Mouse (Mus musculus): ENCODE measurements around the gene Spon2. TPM values are rescaled to one million over a fixed set of nuclear protein-coding genes. Genes with fewer than 3 reads are reported as not detected.

The Spon2 gene
- polyA plus RNA-seq, 1 experiment from 2014 or later, result 21.7 TPM

DNA sequence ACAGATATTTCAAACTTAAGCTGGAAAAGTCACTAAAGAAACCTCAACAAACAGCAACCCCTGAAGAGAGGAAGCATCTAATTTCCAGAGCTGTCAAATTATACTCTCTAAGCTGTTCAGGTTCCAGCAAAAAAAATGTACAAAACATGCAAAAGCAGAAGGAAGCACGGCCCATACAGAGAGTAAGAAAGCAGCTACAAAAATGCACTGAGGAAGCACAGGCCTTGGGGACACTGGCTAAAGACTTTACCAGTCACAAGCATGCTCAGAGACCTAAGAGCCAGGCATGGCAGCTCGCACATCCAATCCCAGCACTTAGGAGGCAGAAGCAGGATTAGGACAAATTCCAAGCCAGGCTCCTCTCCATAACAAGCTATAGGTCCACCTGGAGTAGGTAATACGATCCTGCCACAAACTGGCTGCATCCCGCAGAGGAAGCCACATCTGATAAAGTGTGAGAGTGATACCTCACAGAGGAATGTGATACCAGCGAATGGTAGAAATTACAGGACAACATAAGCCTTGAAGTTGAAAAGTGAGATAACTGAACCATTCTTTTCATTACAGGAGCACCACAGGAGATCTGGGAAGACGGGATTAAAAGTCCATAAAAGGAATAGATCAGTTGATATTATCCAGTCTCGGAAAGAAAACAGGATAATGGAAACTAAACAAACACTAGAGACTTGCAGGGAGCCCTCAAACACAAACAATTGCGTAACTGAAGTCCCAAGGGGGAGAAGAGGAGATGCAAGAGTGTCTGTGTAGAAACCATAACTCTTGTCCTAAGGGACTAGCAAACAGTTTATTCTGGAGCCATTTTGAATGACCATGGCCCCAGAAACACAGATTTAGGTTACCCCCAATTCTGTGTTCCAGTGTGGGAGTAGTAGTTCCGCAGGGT lies 4.8 kb upstream of the Spon2 start:
- H3K27ac ChIP-seq (replicated peaks; ENCODE audit: low read depth, low read length), result no peak overlapping the region
- DNase-seq (ENCODE audit: low spot score) (no peak), ATAC-seq (ENCODE audit: low read depth) (peak; percentile 30; the same call in 1 of the 2 replicates)
- no peak overlapping the region for H3K9ac ChIP-seq (ENCODE audit: low read depth, low read length)
- H3K36me3 ChIP-seq (ENCODE audit: control insufficient read depth, insufficient read depth, low read length), result no peaks in the 10 kb centered on the region
- WGBS, result 32% methylated on average over 9 of the region's 9 CpGs
- H3K4me3 ChIP-seq (ENCODE audit: low read depth, low read length), result no peak overlapping the region
- no peaks in the 10 kb centered on the region for H3K27me3 ChIP-seq (replicated peaks; ENCODE audit: control insufficient read depth, insufficient read depth, low read length)
- H3K9me3 ChIP-seq (ENCODE audit: control insufficient read depth, low read length), result no peaks in the 10 kb centered on the region
- H3K4me1 ChIP-seq (ENCODE audit: control insufficient read depth, insufficient read depth, low read length), result peaks cover 19% of the 10 kb centered on the region
- no peak overlapping the region for H3K4me2 ChIP-seq (ENCODE audit: low read depth, low read length)

DNA sequence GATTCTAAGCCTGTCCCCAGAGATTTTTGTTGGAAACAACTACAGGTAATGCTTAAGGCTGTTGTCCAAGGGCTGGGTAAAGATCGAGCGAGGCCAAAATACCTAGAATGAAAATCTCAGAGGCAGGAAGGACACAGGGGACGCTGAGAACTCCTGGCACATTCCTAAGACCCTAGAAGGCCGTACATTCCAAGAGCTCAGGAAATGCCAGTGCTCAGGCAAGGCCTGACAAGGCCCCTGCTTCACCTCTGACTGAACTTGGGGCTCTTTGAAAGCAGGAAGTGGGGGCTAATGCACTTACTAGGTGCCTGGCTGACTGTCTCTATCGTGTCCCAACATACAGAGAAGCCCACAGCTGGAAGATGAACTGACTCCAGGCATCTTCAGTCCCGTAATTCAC lies 4.1 kb upstream of the Spon2 start:
- DNase-seq (ENCODE audit: low spot score) (no peak), ATAC-seq (ENCODE audit: low read depth) (no peak)
- no peak overlapping the region for H3K4me2 ChIP-seq (ENCODE audit: low read depth, low read length)
- no peak overlapping the region for H3K9ac ChIP-seq (ENCODE audit: low read depth, low read length)
- no peak overlapping the region for H3K4me3 ChIP-seq (ENCODE audit: low read depth, low read length)
- WGBS, result 19% methylated on average over 6 of the region's 6 CpGs
- H3K36me3 ChIP-seq (ENCODE audit: control insufficient read depth, insufficient read depth, low read length), result no peaks in the 10 kb centered on the region
- H3K27me3 ChIP-seq (replicated peaks; ENCODE audit: control insufficient read depth, insufficient read depth, low read length), result no peaks in the 10 kb centered on the region
- H3K9me3 ChIP-seq (ENCODE audit: control insufficient read depth, low read length), result no peaks in the 10 kb centered on the region
- peaks cover 25% of the 10 kb centered on the region for H3K4me1 ChIP-seq (ENCODE audit: control insufficient read depth, insufficient read depth, low read length)
- H3K27ac ChIP-seq (replicated peaks; ENCODE audit: low read depth, low read length), result no peak overlapping the region

- WGBS, result 71% methylated on average over 10 of the region's 10 CpGs
- H3K36me3 ChIP-seq (ENCODE audit: control insufficient read depth, insufficient read depth, low read length), result no peaks in the 10 kb centered on the region
- H3K4me3 ChIP-seq (ENCODE audit: low read depth, low read length), result no peak overlapping the region
- no peak for DNase-seq (ENCODE audit: low spot score)
- ATAC-seq (ENCODE audit: low read depth), result no peak
- peaks cover 27% of the 10 kb centered on the region for H3K4me1 ChIP-seq (ENCODE audit: control insufficient read depth, insufficient read depth, low read length)
- H3K9ac ChIP-seq (ENCODE audit: low read depth, low read length), result no peak overlapping the region
- no peak overlapping the region for H3K4me2 ChIP-seq (ENCODE audit: low read depth, low read length)
- H3K27ac ChIP-seq (replicated peaks; ENCODE audit: low read depth, low read length), result no peak overlapping the region
- H3K9me3 ChIP-seq (ENCODE audit: control insufficient read depth, low read length), result no peaks in the 10 kb centered on the region
- no peaks in the 10 kb centered on the region for H3K27me3 ChIP-seq (replicated peaks; ENCODE audit: control insufficient read depth, insufficient read depth, low read length)
Measured at GRCm38 (mm10) chr5:33220350-33221044, 2.2 kb upstream of the Spon2 start.

- H3K27me3 ChIP-seq (replicated peaks; ENCODE audit: control insufficient read depth, insufficient read depth, low read length), result no peaks in the 10 kb centered on the region
- H3K4me1 ChIP-seq (ENCODE audit: control insufficient read depth, insufficient read depth, low read length), result peaks cover 27% of the 10 kb centered on the region
- no peak overlapping the region for H3K27ac ChIP-seq (replicated peaks; ENCODE audit: low read depth, low read length)
- H3K9ac ChIP-seq (ENCODE audit: low read depth, low read length), result no peak overlapping the region
- no peak for ATAC-seq (ENCODE audit: low read depth)
- no peak overlapping the region for H3K4me3 ChIP-seq (ENCODE audit: low read depth, low read length)
- no peak for DNase-seq (ENCODE audit: low spot score)
- no peak overlapping the region for H3K4me2 ChIP-seq (ENCODE audit: low read depth, low read length)
- WGBS, result 92% methylated on average over 4 of the region's 4 CpGs
- no peaks in the 10 kb centered on the region for H3K9me3 ChIP-seq (ENCODE audit: control insufficient read depth, low read length)
- no peaks in the 10 kb centered on the region for H3K36me3 ChIP-seq (ENCODE audit: control insufficient read depth, insufficient read depth, low read length)
Measured at GRCm38 (mm10) chr5:33219831-33220230, 1.6 kb upstream of the Spon2 start.

DNA sequence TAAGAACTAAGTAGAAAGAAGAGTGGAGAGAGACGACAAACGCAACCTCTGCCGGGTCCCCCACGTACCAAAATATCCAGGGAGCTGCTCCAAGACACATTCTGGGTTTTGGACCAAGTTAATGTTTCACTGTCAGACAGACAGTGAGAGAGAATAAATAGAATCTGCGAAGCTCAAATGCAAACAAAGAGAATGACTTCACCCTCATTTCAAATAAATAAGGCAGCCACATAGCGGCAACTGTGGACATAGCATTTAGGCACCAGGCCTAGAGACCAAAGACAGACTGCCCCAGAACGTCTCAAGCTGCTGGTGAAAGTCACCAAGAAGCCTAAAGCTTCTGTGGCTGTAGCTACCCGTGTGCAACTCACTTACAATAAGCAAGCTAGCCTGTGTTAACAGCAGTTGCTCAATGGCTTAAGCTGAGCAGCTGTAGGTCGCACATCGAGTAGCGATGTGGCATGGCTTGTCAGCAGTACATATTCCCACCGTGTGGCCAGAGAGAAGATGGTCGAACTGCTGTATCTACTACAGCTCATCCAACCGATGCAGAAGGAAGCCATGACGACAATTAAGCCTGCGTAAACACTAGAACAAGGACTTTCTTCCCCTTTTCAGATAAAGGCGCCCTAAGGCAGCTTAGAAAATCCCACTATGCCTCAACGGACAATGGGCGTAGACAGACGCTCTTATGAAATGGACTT lies 643 bp upstream of the Spon2 start:
- WGBS, result 72% methylated on average over 20 of the region's 20 CpGs
- H3K4me1 ChIP-seq (ENCODE audit: control insufficient read depth, insufficient read depth, low read length), result peaks cover 27% of the 10 kb centered on the region
- no peak overlapping the region for H3K4me3 ChIP-seq (ENCODE audit: low read depth, low read length)
- H3K9me3 ChIP-seq (ENCODE audit: control insufficient read depth, low read length), result no peaks in the 10 kb centered on the region
- no peaks in the 10 kb centered on the region for H3K27me3 ChIP-seq (replicated peaks; ENCODE audit: control insufficient read depth, insufficient read depth, low read length)
- H3K9ac ChIP-seq (ENCODE audit: low read depth, low read length), result no peak overlapping the region
- ATAC-seq (ENCODE audit: low read depth), result no peak
- H3K4me2 ChIP-seq (ENCODE audit: low read depth, low read length), result no peak overlapping the region
- H3K36me3 ChIP-seq (ENCODE audit: control insufficient read depth, insufficient read depth, low read length), result no peaks in the 10 kb centered on the region
- no peak overlapping the region; the same call in 1 of the 2 replicates for H3K27ac ChIP-seq (replicated peaks; ENCODE audit: low read depth, low read length)
- no peak for DNase-seq (ENCODE audit: low spot score)

- H3K27ac ChIP-seq (replicated peaks; ENCODE audit: low read depth, low read length), result no peak overlapping the region
- H3K9ac ChIP-seq (ENCODE audit: low read depth, low read length), result peak overlapping the region; percentile 17; the same call in 1 of the 2 replicates
- WGBS, result 71% methylated on average over 2 of the region's 3 CpGs
- peaks cover 24% of the 10 kb centered on the region for H3K4me1 ChIP-seq (ENCODE audit: control insufficient read depth, insufficient read depth, low read length)
- H3K4me3 ChIP-seq (ENCODE audit: low read depth, low read length), result no peak overlapping the region
- DNase-seq (ENCODE audit: low spot score) (no peak), ATAC-seq (ENCODE audit: low read depth) (no peak)
- no peaks in the 10 kb centered on the region for H3K27me3 ChIP-seq (replicated peaks; ENCODE audit: control insufficient read depth, insufficient read depth, low read length)
- no peaks in the 10 kb centered on the region for H3K36me3 ChIP-seq (ENCODE audit: control insufficient read depth, insufficient read depth, low read length)
- H3K4me2 ChIP-seq (ENCODE audit: low read depth, low read length), result peak overlapping the region; percentile 30
- H3K9me3 ChIP-seq (ENCODE audit: control insufficient read depth, low read length), result no peaks in the 10 kb centered on the region
Measured at GRCm38 (mm10) chr5:33217663-33218062, 592 bp downstream of the Spon2 start.

- no peak for DNase-seq (ENCODE audit: low spot score)
- Histone ChIP-seq H3K4me3 (ENCODE audit: low read depth, low read length) (no peak overlapping the region), H3K9me3 (ENCODE audit: control insufficient read depth, low read length) (no peaks in the 10 kb centered on the region), H3K4me2 (ENCODE audit: low read depth, low read length) (no peak overlapping the region), H3K36me3 (ENCODE audit: control insufficient read depth, insufficient read depth, low read length) (no peaks in the 10 kb centered on the region), H3K27me3 (replicated peaks; ENCODE audit: control insufficient read depth, insufficient read depth, low read length) (no peaks in the 10 kb centered on the region), H3K27ac (replicated peaks; ENCODE audit: low read depth, low read length) (no peak overlapping the region), H3K9ac (ENCODE audit: low read depth, low read length) (no peak overlapping the region), H3K4me1 (ENCODE audit: control insufficient read depth, insufficient read depth, low read length) (peaks cover 14% of the 10 kb centered on the region)
- ATAC-seq (ENCODE audit: low read depth), result no peak
- 60% methylated on average over 4 of the region's 4 CpGs for WGBS
Measured at GRCm38 (mm10) chr5:33214723-33215122, 3.5 kb downstream of the Spon2 start.

GRCm38 (mm10) chr5:33211254-33211653 lies 7.0 kb downstream of the Spon2 start:
- Histone ChIP-seq H3K9ac (ENCODE audit: low read depth, low read length) (no peak overlapping the region), H3K4me3 (ENCODE audit: low read depth, low read length) (no peak overlapping the region), H3K27me3 (replicated peaks; ENCODE audit: control insufficient read depth, insufficient read depth, low read length) (no peaks in the 10 kb centered on the region), H3K4me1 (ENCODE audit: control insufficient read depth, insufficient read depth, low read length) (no peaks in the 10 kb centered on the region), H3K27ac (replicated peaks; ENCODE audit: low read depth, low read length) (no peak overlapping the region), H3K4me2 (ENCODE audit: low read depth, low read length) (no peak overlapping the region), H3K9me3 (ENCODE audit: control insufficient read depth, low read length) (no peaks in the 10 kb centered on the region), H3K36me3 (ENCODE audit: control insufficient read depth, insufficient read depth, low read length) (no peaks in the 10 kb centered on the region)
- 82% methylated on average over 5 of the region's 5 CpGs for WGBS
- ATAC-seq (ENCODE audit: low read depth) (no peak), DNase-seq (ENCODE audit: low spot score) (no peak)
